Mouse (Mus musculus): Measurements from ENCODE around the gene Arhgef16.

The Arhgef16 gene

GRCm38 (mm10) chr4:154229569-154229968 lies 71.9 kb downstream of the Arhgef16 start:
- DNase-seq (ENCODE audit: low read depth, low spot score) = no peak

Data from embryo, embryonic 11.5 days (tissue).